Mouse (Mus musculus) erythroid progenitor cell, adult 5-6 weeks (primary cell): ENCODE measurements around the gene Slc5a6. TPM values are rescaled to one million over a fixed set of nuclear protein-coding genes. Genes with fewer than 3 reads are reported as not detected.

Experiments used
- ATAC-seq: replicated peaks from 2 replicates; pipeline ENCODE4 v1.8.0; 2016; ENCODE audit warnings: moderate number of reproducible peaks, mild to moderate bottlenecking, moderate TSS enrichment, inconsistent platforms; ENCODE audit not compliant: poor library complexity, low FRiP score, severe bottlenecking
- total RNA-seq, 2 experiments: library from RNA; stranded (forward) in 1 of 2; stranded (reverse) in 1 of 2; fragments of 150-400 nt in 1 of 2; fragments of 186-747, 209-891 nt in 1 of 2; gene quantifications; 2 replicates each; pipeline versions ENCODE4 v1.2.3 to v1.2.4; 2015 to 2017; ENCODE audit warnings: low replicate concordance in 2 of 2

Gene Slc5a6
- total RNA-seq, 2 experiments from 2014 or later, result not detected

DNA sequence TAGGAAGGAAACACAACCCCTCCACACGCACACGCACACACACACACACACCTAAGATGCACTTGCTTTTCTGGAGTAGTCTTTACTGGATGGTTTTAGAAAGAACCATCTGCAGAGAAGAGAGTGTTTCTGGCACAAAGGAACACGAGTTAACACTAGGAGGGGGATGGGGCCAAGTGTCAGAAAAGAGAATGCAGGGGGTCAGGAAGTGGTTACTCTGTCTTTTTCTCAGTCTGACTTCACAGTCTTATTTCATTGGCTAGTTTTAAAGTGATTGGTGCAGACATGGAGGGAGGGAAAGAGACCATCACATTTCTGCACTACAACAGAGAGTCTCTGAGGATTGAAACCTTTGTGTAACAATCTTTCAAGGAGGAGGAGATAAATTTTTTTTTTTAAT is 36.0 kb downstream of the Slc5a6 start:
- no peak for ATAC-seq

GRCm38 (mm10) chr5:31004184-31004583 is 44.5 kb downstream of the Slc5a6 start:
- peak; percentile 76 for ATAC-seq

DNA sequence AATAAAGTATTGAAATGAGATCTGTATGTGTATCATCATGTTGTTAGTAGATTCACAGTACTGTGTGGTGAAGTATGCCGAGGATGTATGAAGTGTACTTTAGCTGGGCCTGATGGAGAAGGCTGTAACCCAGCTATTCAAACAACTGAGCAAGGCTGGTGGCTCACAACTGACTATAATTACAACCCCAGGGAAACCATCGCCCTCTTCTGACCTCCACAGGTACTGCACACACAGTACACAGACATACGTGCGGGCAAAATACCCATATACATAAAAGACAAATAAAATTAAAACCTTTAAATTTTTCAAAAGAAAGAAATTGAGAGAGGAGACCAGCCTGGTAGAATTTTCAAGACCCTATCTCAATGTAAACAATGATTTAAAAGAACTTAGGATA is 47.2 kb downstream of the Slc5a6 start:
- ATAC-seq, result no peak

DNA sequence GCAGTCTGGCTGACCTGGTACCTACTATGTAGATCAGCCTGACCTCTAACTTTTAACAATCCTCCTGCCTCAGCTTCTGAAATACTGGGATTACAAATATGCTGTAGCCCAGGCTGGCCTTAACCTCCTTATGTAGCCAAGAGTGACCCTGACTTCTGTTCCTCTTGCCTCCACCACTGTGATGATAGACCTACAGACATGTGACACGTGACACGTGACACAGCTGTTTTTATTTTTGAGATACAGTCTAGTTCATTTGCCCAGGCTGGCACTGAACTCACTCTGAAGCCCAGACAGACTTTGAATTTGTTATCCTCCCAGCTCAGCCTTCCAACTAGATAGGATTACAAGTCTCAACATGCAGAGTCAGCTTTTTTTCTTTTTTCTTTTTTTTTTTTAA is 47.7 kb downstream of the Slc5a6 start:
- no peak for ATAC-seq

- no peak for ATAC-seq
Observed at GRCm38 (mm10) chr5:31000122-31000521, 48.6 kb downstream of the Slc5a6 start.

- ATAC-seq, result no peak
Observed at GRCm38 (mm10) chr5:30999324-30999723, 49.4 kb downstream of the Slc5a6 start.

- ATAC-seq, result peak; percentile 68; the same call in 1 of the 2 replicates
Observed at GRCm38 (mm10) chr5:30998306-30998705, 50.4 kb downstream of the Slc5a6 start.

DNA sequence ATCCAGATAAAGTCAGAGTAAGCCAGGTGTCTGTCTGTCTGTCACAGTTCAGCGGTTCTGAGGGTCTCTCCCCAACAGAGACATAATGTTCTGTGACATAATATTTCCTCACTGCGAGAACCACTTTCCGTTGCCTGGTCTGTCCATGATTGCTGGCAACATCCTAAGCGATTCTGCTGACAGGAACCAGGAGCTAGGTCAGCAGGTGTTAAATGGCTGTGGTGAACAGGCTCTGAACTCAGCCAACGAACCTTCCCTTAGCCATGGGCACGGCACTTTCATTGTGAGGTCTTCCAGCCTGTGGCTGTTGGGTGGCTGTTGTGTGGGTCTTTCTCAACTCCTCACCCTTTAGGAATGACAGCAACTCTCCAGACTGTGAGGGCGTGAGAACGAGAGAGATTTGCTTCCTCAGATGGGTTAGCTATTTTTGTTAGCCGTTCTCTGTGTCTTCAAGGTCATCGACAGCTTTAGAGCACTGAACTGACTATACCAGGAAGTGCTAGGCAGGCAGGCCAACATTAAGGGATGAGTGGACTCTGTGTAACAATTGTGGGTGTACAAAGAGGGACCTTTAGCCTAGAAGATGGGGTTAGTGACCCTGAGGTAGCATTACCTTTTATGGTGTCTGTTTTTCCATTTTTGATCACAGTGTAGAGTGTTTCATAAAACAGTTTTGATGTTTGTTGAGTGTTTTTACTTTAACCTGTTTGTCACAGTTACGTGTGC is 53.7 kb downstream of the Slc5a6 start:
- ATAC-seq, result no peak

DNA sequence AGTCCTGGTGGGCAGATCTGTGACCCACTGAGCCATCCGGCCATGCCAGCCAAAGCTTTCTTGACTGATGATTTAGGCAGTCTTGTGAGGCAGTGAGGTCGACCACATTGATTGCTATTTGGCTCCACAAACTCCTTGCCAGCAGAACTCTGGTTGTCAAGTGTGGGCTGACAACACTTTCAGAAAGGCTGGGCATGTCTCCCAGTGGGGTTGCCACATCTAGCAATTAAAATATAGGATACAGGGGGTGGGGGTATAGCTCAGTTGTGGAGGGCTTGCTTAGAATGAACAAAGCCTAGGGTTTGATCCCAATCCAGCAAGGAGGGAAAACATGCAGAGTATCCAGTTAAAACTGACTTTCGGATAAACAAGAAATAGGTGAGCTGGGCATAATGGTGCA is 54.6 kb downstream of the Slc5a6 start:
- ATAC-seq, result no peak

DNA sequence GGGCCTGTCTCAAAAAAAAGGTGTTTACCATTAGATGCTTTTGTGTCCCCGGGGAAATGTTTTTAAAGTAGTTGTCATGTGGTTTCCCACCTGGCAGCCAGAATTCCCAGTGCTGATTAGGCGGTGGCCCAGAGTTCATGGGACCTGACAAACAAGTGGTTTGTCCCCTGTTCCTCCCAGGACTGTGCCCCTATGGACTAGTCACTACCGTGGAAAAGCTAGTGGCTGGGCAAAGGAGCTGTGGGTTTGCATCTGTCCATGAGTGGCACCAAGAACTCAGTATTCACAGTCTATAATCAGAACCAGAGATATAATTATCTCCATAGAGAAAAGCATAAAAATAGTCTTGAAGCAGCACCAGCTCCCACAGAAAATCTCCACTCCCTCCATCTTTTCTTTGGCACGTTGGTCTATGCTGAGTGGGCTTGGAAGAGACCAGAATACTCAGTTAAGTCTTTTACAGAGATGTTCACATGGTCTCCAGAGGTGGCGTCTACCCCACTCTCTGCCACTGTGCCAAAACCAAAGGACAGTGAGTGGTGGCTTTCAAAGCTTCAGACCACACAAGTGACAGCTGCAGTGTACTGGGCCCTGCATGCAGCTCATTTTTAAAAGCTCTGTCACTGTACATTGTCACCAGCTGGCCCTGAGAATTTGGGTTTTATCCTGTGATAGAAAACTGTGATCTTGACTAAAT is 55.6 kb downstream of the Slc5a6 start:
- no peak for ATAC-seq

Other genes with a start within 250 kb of the Slc5a6 start
- gene Mapre3, start 234.3 kb downstream of the Slc5a6 start, total RNA-seq (2015; ENCODE audit: low replicate concordance), result 1.3 TPM in 1 of 2 replicates, not detected in the other
- gene Mapre3, start 234.3 kb downstream of the Slc5a6 start, total RNA-seq (2017; ENCODE audit: low replicate concordance), result 0.64 TPM in 1 of 2 replicates, not detected in the other
- 6.8 and 11.3 TPM in 2 replicates for gene Tmem214, start 180.9 kb downstream of the Slc5a6 start, total RNA-seq (2015; ENCODE audit: low replicate concordance)
- 9.5 and 10.0 TPM in 2 replicates for gene Tmem214, start 180.9 kb downstream of the Slc5a6 start, total RNA-seq (2017; ENCODE audit: low replicate concordance)
- gene Agbl5, start 160.2 kb downstream of the Slc5a6 start, total RNA-seq (2015; ENCODE audit: low replicate concordance), result 3.4 and 3.6 TPM in 2 replicates
- 1.1 and 7.1 TPM in 2 replicates for gene Agbl5, start 160.2 kb downstream of the Slc5a6 start, total RNA-seq (2017; ENCODE audit: low replicate concordance)
- gene Ost4, start 141.1 kb downstream of the Slc5a6 start, total RNA-seq (2015; ENCODE audit: low replicate concordance), result 256 and 260 TPM in 2 replicates
- 78.4 and 188 TPM in 2 replicates for gene Ost4, start 141.1 kb downstream of the Slc5a6 start, total RNA-seq (2017; ENCODE audit: low replicate concordance)
- 9.6 and 11.5 TPM in 2 replicates for gene Emilin1, start 135.5 kb downstream of the Slc5a6 start, total RNA-seq (2015; ENCODE audit: low replicate concordance)
- 5.6 and 11.6 TPM in 2 replicates for gene Emilin1, start 135.5 kb downstream of the Slc5a6 start, total RNA-seq (2017; ENCODE audit: low replicate concordance)
- gene Khk, start 127.5 kb downstream of the Slc5a6 start, total RNA-seq (2015; ENCODE audit: low replicate concordance), result 2.5 and 10.8 TPM in 2 replicates
- 4.4 and 8.9 TPM in 2 replicates for gene Khk, start 127.5 kb downstream of the Slc5a6 start, total RNA-seq (2017; ENCODE audit: low replicate concordance)
- gene Cgref1, start 103.3 kb downstream of the Slc5a6 start, total RNA-seq (2015; ENCODE audit: low replicate concordance), result not detected in 2 replicates
- gene Cgref1, start 103.3 kb downstream of the Slc5a6 start, total RNA-seq (2017; ENCODE audit: low replicate concordance), result not detected in 2 replicates
- 42.3 and 55.5 TPM in 2 replicates for gene Preb, start 88.6 kb downstream of the Slc5a6 start, total RNA-seq (2015; ENCODE audit: low replicate concordance)
- 8.2 and 24.9 TPM in 2 replicates for gene Preb, start 88.6 kb downstream of the Slc5a6 start, total RNA-seq (2017; ENCODE audit: low replicate concordance)
- not detected in 2 replicates for gene Tcf23, start 80.3 kb downstream of the Slc5a6 start, total RNA-seq (2015; ENCODE audit: low replicate concordance)
- gene Tcf23, start 80.3 kb downstream of the Slc5a6 start, total RNA-seq (2017; ENCODE audit: low replicate concordance), result not detected in 2 replicates
- 38.6 and 49.9 TPM in 2 replicates for gene Atraid, start 612 bp downstream of the Slc5a6 start, total RNA-seq (2015; ENCODE audit: low replicate concordance)
- 15.1 and 16.0 TPM in 2 replicates for gene Atraid, start 612 bp downstream of the Slc5a6 start, total RNA-seq (2017; ENCODE audit: low replicate concordance)
- gene Cad, start 5.9 kb upstream of the Slc5a6 start, total RNA-seq (2015; ENCODE audit: low replicate concordance), result 19.3 and 24.9 TPM in 2 replicates
- 3.5 and 11.3 TPM in 2 replicates for gene Cad, start 5.9 kb upstream of the Slc5a6 start, total RNA-seq (2017; ENCODE audit: low replicate concordance)
- not detected in 2 replicates for gene Dnajc5g, start 57.4 kb upstream of the Slc5a6 start, total RNA-seq (2015; ENCODE audit: low replicate concordance)
- not detected in 2 replicates for gene Dnajc5g, start 57.4 kb upstream of the Slc5a6 start, total RNA-seq (2017; ENCODE audit: low replicate concordance)
- gene Slc30a3, start 59.3 kb upstream of the Slc5a6 start, total RNA-seq (2015; ENCODE audit: low replicate concordance), result not detected in 2 replicates
- not detected in 2 replicates for gene Slc30a3, start 59.3 kb upstream of the Slc5a6 start, total RNA-seq (2017; ENCODE audit: low replicate concordance)
- not detected in 2 replicates for gene Trim54, start 67.8 kb upstream of the Slc5a6 start, total RNA-seq (2015; ENCODE audit: low replicate concordance)
- not detected in 2 replicates for gene Trim54, start 67.8 kb upstream of the Slc5a6 start, total RNA-seq (2017; ENCODE audit: low replicate concordance)
- not detected in 2 replicates for gene Ucn, start 89.9 kb upstream of the Slc5a6 start, total RNA-seq (2015; ENCODE audit: low replicate concordance)
- gene Ucn, start 89.9 kb upstream of the Slc5a6 start, total RNA-seq (2017; ENCODE audit: low replicate concordance), result not detected in 2 replicates
- 1.3 and 11.5 TPM in 2 replicates for gene Mpv17, start 105.3 kb upstream of the Slc5a6 start, total RNA-seq (2015; ENCODE audit: low replicate concordance)
- 0.23 and 4.7 TPM in 2 replicates for gene Mpv17, start 105.3 kb upstream of the Slc5a6 start, total RNA-seq (2017; ENCODE audit: low replicate concordance)
- 4.6 TPM in 1 of 2 replicates, not detected in the other for gene Gm29609, start 131.0 kb upstream of the Slc5a6 start, total RNA-seq (2015; ENCODE audit: low replicate concordance)
- not detected in 2 replicates for gene Gm29609, start 131.0 kb upstream of the Slc5a6 start, total RNA-seq (2017; ENCODE audit: low replicate concordance)
- 45.4 and 54.5 TPM in 2 replicates for gene Gtf3c2, start 131.2 kb upstream of the Slc5a6 start, total RNA-seq (2015; ENCODE audit: low replicate concordance)
- gene Gtf3c2, start 131.2 kb upstream of the Slc5a6 start, total RNA-seq (2017; ENCODE audit: low replicate concordance), result 29.9 and 130 TPM in 2 replicates
- gene Snx17, start 144.3 kb upstream of the Slc5a6 start, total RNA-seq (2015; ENCODE audit: low replicate concordance), result 22.6 and 31.7 TPM in 2 replicates
- gene Snx17, start 144.3 kb upstream of the Slc5a6 start, total RNA-seq (2017; ENCODE audit: low replicate concordance), result 16.3 and 39.3 TPM in 2 replicates
- 36.5 and 60.5 TPM in 2 replicates for gene Eif2b4, start 144.5 kb upstream of the Slc5a6 start, total RNA-seq (2015; ENCODE audit: low replicate concordance)
- 8.2 and 53.5 TPM in 2 replicates for gene Eif2b4, start 144.5 kb upstream of the Slc5a6 start, total RNA-seq (2017; ENCODE audit: low replicate concordance)
- 6.8 and 9.2 TPM in 2 replicates for gene Zfp513, start 153.4 kb upstream of the Slc5a6 start, total RNA-seq (2015; ENCODE audit: low replicate concordance)
- 10.8 and 15.4 TPM in 2 replicates for gene Zfp513, start 153.4 kb upstream of the Slc5a6 start, total RNA-seq (2017; ENCODE audit: low replicate concordance)
- 166 and 178 TPM in 2 replicates for gene Ppm1g, start 171.8 kb upstream of the Slc5a6 start, total RNA-seq (2015; ENCODE audit: low replicate concordance)
- gene Ppm1g, start 171.8 kb upstream of the Slc5a6 start, total RNA-seq (2017; ENCODE audit: low replicate concordance), result 214 and 223 TPM in 2 replicates
- gene Nrbp1, start 191.9 kb upstream of the Slc5a6 start, total RNA-seq (2015; ENCODE audit: low replicate concordance), result 22.2 and 45.4 TPM in 2 replicates
- gene Nrbp1, start 191.9 kb upstream of the Slc5a6 start, total RNA-seq (2017; ENCODE audit: low replicate concordance), result 39.4 and 44.4 TPM in 2 replicates
- gene Gm9970, start 192.3 kb upstream of the Slc5a6 start, total RNA-seq (2015; ENCODE audit: low replicate concordance), result not detected in 2 replicates
- not detected in 2 replicates for gene Gm9970, start 192.3 kb upstream of the Slc5a6 start, total RNA-seq (2017; ENCODE audit: low replicate concordance)
- gene Krtcap3, start 202.8 kb upstream of the Slc5a6 start, total RNA-seq (2015; ENCODE audit: low replicate concordance), result not detected in 2 replicates
- not detected in 2 replicates for gene Krtcap3, start 202.8 kb upstream of the Slc5a6 start, total RNA-seq (2017; ENCODE audit: low replicate concordance)
- gene Ift172, start 242.2 kb upstream of the Slc5a6 start, total RNA-seq (2015; ENCODE audit: low replicate concordance), result 2.9 and 10.5 TPM in 2 replicates
- 5.7 and 10.3 TPM in 2 replicates for gene Ift172, start 242.2 kb upstream of the Slc5a6 start, total RNA-seq (2017; ENCODE audit: low replicate concordance)
- not detected in 2 replicates for gene Fndc4, start 247.2 kb upstream of the Slc5a6 start, total RNA-seq (2015; ENCODE audit: low replicate concordance)
- 0.08 TPM in 1 of 2 replicates, not detected in the other for gene Fndc4, start 247.2 kb upstream of the Slc5a6 start, total RNA-seq (2017; ENCODE audit: low replicate concordance)
- not detected in 2 replicates for gene Gckr, start 248.5 kb upstream of the Slc5a6 start, total RNA-seq (2015; ENCODE audit: low replicate concordance)
- not detected in 2 replicates for gene Gckr, start 248.5 kb upstream of the Slc5a6 start, total RNA-seq (2017; ENCODE audit: low replicate concordance)